Mouse (Mus musculus): Measurements from ENCODE around the gene Olfr394.
"Not testable (repeated sequence)": the region's sequence is repeated elsewhere in the genome, so short reads cannot be mapped to it uniquely, and the experiment has no call there.

The Olfr394 gene

DNA sequence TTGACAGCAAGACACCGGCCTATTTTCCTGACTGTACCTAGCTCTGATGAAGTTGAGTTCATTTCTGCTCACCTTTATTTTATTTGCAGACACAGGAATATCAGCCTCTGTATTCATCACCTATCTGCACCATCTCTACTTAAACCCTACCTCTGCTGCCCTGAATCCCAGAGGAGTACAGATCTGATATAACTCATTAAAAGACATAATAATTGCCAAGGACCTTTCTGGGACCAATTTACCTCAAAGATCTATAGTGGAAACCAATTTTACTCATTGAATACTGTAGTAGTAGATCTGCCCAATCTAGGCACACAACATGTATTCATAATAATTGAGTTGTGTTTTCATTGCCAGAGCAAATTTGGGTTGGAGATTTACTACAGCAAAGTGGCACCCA, at the start of gene Olfr394:
Gene Olfr394 (minus strand): TSS at position 101 of the 400 bp plus-strand sequence.
- H3K4me3 ChIP-seq (replicated peaks; ENCODE audit: low read length) = no peak within 1 kb of the TSS
- TF ChIP-seq NANOG (IDR thresholded peaks at IDR 0.05; ENCODE audit: borderline replicate concordance, low read length) = no peak
- TF ChIP-seq CTCF (conservative IDR thresholded peaks at IDR 0.05; ENCODE audit: low read length) = no peak
- no peak for TF ChIP-seq POU5F1 (IDR thresholded peaks at IDR 0.05; ENCODE audit: borderline replicate concordance, low read length)
- no peaks in the 10 kb centered on the region for H3K9me3 ChIP-seq (ENCODE audit: low read length)
- H3K36me3 ChIP-seq (ENCODE audit: insufficient read depth, low read length) = no peaks in the 10 kb centered on the region
- H3K27me3 ChIP-seq (ENCODE audit: insufficient read depth, low read length) = no peaks in the 10 kb centered on the region
- no peaks in the 10 kb centered on the region for H3K4me1 ChIP-seq (replicated peaks; ENCODE audit: low read depth, low read length)

DNA sequence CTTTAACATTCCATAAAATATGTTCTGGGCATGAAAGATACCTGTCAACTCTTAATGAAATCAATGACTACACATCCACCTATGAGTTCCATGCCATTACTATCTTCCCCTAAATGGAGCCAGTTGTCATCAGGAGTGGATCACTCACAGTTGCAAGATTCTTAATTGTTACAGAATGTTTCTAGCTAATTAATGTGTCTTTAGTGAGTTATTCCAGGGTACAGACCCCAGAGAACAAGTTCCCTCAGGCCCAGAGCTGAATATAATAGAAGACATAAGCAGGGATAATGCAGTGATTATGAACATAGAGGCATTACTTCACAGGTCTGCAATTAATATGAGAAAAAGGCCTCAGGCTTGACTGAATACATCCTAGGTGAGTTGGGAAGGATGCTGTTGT, 45.8 kb upstream of the Olfr394 start, which contains the start of gene Olfr23:
Gene Olfr23 (plus strand): TSS at position 301 of the 400 bp plus-strand sequence.
- TF ChIP-seq NANOG (IDR thresholded peaks at IDR 0.05; ENCODE audit: borderline replicate concordance, low read length) (no peak), CTCF (conservative IDR thresholded peaks at IDR 0.05; ENCODE audit: low read length) (no peak), POU5F1 (IDR thresholded peaks at IDR 0.05; ENCODE audit: borderline replicate concordance, low read length) (no peak)
- Histone ChIP-seq H3K9me3 (ENCODE audit: low read length) (peaks cover 10% of the 10 kb centered on the region; the same call in 1 of the 2 replicates), H3K36me3 (ENCODE audit: insufficient read depth, low read length) (no peaks in the 10 kb centered on the region), H3K4me3 (replicated peaks; ENCODE audit: low read length) (no peak within 1 kb of the TSS), H3K27me3 (ENCODE audit: insufficient read depth, low read length) (no peaks in the 10 kb centered on the region), H3K4me1 (replicated peaks; ENCODE audit: low read depth, low read length) (no peaks in the 10 kb centered on the region)

DNA sequence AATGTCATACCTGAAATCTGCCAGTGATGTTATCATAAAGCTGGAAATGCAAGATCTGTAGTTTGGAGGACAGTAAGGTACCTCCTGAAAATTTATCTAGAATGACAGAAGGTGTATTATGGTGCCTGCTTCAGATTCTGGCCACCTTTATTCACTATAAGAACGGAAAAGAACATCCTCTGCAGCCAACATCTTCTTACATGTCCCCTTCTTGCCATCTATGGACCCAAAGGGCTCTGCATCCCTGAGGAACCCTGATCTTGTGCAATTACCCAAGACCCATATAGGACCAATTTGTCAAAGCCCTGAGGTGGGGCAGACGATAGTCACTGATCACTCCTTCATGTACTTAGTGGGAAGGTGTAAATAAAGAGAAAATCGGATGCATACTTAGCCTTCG, 18.6 kb upstream of the Olfr394 start, which contains the start of gene Olfr395:
Gene Olfr395 (minus strand): TSS at position 101 of the 400 bp plus-strand sequence.
- not testable (repeated sequence) for H3K27me3 ChIP-seq (ENCODE audit: insufficient read depth, low read length); H3K4me1 ChIP-seq (replicated peaks; ENCODE audit: low read depth, low read length); H3K36me3 ChIP-seq (ENCODE audit: insufficient read depth, low read length); H3K9me3 ChIP-seq (ENCODE audit: low read length); H3K4me3 ChIP-seq (replicated peaks; ENCODE audit: low read length)

GRCm38 (mm10) chr11:73851354-73851753, 39.2 kb downstream of the Olfr394 start, which contains the start of gene Olfr393:
Gene Olfr393 (minus strand): TSS chr11:73851454.
- no peaks in the 10 kb centered on the region for H3K27me3 ChIP-seq (ENCODE audit: insufficient read depth, low read length)
- H3K9me3 ChIP-seq (ENCODE audit: low read length) = no peaks in the 10 kb centered on the region; the same call in 1 of the 2 replicates
- no peaks in the 10 kb centered on the region for H3K36me3 ChIP-seq (ENCODE audit: insufficient read depth, low read length)
- H3K4me1 ChIP-seq (replicated peaks; ENCODE audit: low read depth, low read length) = no peaks in the 10 kb centered on the region
- TF ChIP-seq POU5F1 (IDR thresholded peaks at IDR 0.05; ENCODE audit: borderline replicate concordance, low read length) = no peak
- TF ChIP-seq NANOG (IDR thresholded peaks at IDR 0.05; ENCODE audit: borderline replicate concordance, low read length) = no peak
- no peak for TF ChIP-seq CTCF (conservative IDR thresholded peaks at IDR 0.05; ENCODE audit: low read length)
- no peak within 1 kb of the TSS for H3K4me3 ChIP-seq (replicated peaks; ENCODE audit: low read length)

Data from E14TG2a.4 (cell line).